Mouse (Mus musculus) yolk sac, embryonic 10.5 days (tissue): Measurements from ENCODE around the gene Pih1d1.

Experiments
- DNase-seq: peaks from one replicate; pipeline ENCODE4 v3.0.0-alpha.2; 2017; ENCODE audit warnings: low spot score

The Pih1d1 gene

GRCm38 (mm10) chr7:45193871-45194785, 40.0 kb downstream of the Pih1d1 start:
- no peak for DNase-seq

DNA sequence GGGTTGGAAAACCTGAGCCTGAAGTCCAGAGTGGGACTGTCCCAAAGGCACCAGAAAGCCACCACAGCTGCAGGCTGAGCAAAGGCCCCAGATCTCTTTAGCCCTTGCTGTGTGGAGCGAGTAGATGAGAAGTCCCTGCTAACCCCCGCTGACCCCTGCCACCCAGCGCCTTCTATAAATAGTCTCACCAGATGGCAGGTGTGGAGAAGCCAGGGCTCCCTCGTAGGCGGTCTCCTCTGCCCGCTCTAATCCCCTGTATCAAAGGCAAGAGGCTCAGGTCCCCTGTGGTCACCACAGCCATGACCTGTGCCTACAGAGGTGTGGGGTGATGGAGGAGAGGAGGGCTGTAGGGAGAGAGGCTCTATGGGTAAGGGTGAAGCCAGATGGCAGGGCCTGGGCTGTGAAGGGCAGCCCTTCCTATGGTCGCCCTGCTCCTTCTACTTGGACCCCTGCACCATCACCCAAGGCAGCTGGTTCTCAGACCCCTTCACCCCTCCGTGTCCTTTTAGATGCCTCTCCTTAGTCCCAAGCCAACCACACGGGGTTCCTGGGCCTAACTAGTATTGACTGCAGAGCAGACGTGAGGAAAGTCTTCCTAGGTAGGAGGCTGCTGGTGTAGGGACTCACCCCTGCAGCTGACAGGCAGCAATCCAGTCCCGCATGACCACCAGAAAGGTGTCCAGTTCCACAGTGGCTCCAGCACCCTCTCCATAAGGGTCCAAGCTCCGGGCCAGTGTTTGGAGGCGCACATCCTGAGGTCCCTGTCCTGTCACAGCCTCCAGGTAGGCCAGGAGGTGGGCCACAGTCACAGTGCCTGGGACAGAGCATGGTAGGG, 41.5 kb downstream of the Pih1d1 start:
- no peak for DNase-seq

- no peak for DNase-seq
These were observed 42.1 kb downstream of the Pih1d1 start for GRCm38 (mm10) chr7:45196176-45196535.

DNA sequence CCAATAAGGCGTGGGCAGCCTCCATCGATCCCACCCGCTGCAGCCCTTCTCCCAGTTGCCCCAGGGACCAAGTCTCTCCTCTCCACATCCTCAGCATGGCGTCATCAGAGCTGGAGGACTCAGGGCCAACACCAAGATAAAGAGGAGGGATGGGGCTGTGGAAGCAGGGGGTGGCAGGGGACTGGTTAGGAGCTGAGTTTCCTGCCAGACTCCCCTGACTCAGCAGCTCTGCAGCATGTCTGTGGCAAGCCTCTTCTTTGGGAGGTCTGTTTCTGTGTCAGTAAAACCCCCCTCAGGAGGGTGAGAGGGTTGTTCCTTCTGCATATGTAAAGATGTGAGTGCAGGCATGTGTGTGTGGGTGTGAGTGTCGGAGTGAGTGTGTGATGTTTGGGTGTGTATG, 42.9 kb downstream of the Pih1d1 start:
- no peak for DNase-seq

DNA sequence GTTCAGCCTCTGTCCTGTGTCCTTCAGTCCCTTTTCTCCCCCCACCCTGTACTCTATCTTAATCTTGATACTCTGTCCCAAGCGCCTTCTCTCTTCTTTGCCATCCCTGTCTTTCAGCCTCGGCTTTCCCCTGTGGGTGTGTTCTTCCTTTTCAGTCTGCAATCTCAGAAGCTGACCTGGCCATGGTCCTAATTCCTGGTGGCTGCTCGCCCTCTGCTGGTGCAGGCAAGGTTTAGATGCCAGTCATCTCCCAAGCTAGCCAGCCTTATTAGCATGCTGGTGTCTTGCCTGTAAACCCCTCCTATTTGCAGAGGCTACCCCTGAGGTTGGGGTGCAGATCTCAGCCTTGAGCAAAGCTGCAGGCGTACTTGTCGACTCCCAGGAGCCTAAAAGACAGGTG, 44.3 kb downstream of the Pih1d1 start:
- peak; percentile 54 for DNase-seq

DNA sequence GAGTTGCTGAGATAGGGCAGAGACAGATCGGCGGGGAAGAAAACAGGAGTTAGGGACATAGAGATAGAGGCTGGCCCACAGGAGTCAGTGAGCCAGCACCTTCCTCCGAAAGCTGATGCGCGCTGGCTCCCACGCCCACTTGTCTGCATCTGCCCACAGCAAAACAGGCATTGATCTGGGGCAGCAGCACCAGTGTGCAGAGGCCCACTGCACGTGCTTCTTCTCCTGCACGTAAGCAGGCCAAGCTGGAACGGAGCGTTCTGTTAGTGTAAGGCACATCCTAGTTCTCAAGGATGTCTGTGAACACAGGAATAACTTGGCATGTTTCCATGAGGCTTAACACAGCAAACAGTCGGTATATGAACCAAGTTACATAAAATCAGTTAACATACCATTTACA, 44.9 kb downstream of the Pih1d1 start:
- DNase-seq, result no peak

DNA sequence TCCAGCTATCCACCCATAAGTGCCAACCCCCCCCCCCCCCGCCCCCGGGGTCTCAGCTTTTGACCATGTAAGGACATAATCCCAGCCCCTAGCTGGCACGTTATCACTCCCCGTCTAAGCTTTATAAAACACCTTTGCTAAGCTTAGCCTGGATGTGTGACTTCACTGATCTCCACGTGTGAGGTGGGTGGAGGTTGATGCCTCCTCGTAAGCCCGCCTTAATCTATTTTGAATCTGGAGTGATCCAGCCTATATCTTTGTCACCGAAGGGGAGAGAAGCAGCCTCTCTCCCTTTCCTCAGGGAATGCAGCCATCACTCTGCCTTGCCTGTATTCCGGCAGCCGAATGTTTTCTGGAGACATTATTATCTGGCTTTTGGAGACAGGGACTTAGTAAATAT, 48.6 kb downstream of the Pih1d1 start:
- DNase-seq, result no peak

DNA sequence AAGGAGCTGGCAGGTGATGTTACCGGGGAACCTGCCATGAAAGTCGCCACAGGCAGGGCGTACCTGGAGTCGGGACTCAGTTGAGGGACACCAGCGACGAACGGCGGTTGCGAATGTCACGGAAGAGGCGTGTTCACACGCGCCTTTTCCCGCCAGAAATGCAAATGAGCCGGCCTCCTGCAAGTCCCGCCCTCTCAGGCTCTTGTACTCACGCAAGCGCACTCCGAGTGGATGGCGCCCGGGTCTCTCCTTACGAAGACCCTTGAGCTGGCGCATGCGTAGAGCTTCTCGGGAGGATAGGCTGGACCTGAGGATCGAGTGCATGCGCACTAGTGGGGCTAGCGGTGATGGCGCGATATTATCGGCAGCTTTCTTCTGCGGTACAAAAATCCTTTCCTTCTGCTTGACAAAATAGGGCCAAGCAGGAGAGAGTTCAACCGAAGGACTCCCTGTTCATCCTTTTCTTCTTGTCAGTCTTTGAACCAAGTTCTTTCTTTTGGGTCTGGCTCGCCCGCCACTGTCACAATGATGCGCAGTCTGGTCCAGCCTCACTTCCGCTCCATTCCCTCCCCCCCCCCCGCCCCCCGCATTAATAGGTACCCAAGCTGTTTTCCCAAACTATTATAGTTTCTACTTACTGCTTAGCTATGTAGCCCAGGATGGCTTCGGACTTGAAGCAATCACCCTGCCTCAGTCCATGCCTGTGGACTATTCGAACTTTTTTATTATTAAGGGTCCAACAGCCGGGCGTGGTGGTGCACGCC, 50.5 kb downstream of the Pih1d1 start, which contains the start of gene Ccdc155:
Gene Ccdc155 (minus strand): TSS at position 513 of the 764 bp plus-strand sequence.
- peak; percentile 96 for DNase-seq

GRCm38 (mm10) chr7:45208260-45208659, 54.2 kb downstream of the Pih1d1 start:
- no peak for DNase-seq
